In genomic region chr9:83568937-83569336, GRCm38 (mm10) we compare ENCODE assay signal across 10 mouse cellular contexts. TPM values are rescaled to one million over a fixed set of nuclear protein-coding genes. Genes with fewer than 3 reads are reported as not detected.
DNase-seq lines count a peak whose midpoint lies in the region; ATAC-seq and TF ChIP-seq lines count a peak whose summit lies in the region.
"Had no signal": no experiment of that assay in that cellular context is flagged by ENCODE, and none has a peak within 500 bp of the region (broad histone marks: within the 10 kb centered on the region; RNA-seq: fewer than 3 reads in every experiment).

No protein-coding gene starts in this region.

- WGBS in kidney, embryonic 16.5 days, result 60% methylated on average over 3 of the region's 3 CpGs
- 85% methylated on average over 3 of the region's 3 CpGs for WGBS in limb, embryonic 10.5 days

- H3K9ac ChIP-seq in kidney, embryonic 16.5 days (replicated peaks; ENCODE audit: low read length), result no peak overlapping the region
- H3K9ac ChIP-seq in ES-Bruce4 (ENCODE audit: low read depth, poor library complexity, severe bottlenecking), result no peak overlapping the region

- no peak overlapping the region for H3K4me3 ChIP-seq in kidney, embryonic 16.5 days (ENCODE audit: low read length)
- no peak overlapping the region for H3K4me3 ChIP-seq in ES-Bruce4 (ENCODE audit: low read depth, low read length)
- H3K4me3 ChIP-seq in limb, embryonic 10.5 days, result no peak overlapping the region

- peaks cover 44% of the 10 kb centered on the region for H3K4me1 ChIP-seq in kidney, embryonic 16.5 days (ENCODE audit: insufficient read depth, low read length)
- no peaks in the 10 kb centered on the region for H3K4me1 ChIP-seq in ES-Bruce4 (ENCODE audit: control insufficient read depth, insufficient read depth, low read length)
- H3K4me1 ChIP-seq in limb, embryonic 10.5 days, result peaks cover 81% of the 10 kb centered on the region

- no peak for TF ChIP-seq POLR2A in ES-Bruce4 (IDR thresholded peaks at IDR 0.05; ENCODE audit: insufficient read depth, low read length)

- H3K4me2 ChIP-seq in kidney, embryonic 16.5 days (replicated peaks; ENCODE audit: low read depth, low read length), result no peak overlapping the region
- H3K4me2 ChIP-seq: midbrain, embryonic 11.5 days had no signal

- TF ChIP-seq EP300 in ES-Bruce4 (IDR thresholded peaks at IDR 0.05; ENCODE audit: insufficient read depth, low read depth, low read length), result 0 out of 2 replicates have a peak, but pooled peaks have one; percentile 23

- DNase-seq in kidney, adult 9 months, result peak; percentile 23
- peak; percentile 52 for DNase-seq in ZHBTc4 (ENCODE audit: low read depth, low spot score)
- DNase-seq in limb, embryonic 10.5 days (ENCODE audit: low spot score), result no peak
- DNase-seq in right cerebral cortex, postnatal 10 days (ENCODE audit: low spot score in 2 of 2), result no peak
- DNase-seq in left cerebral cortex, postnatal 36 days (ENCODE audit: low spot score in 2 of 2), result no peak
- DNase-seq: adrenal gland, postnatal 25 days; thymus, postnatal 36 days had no signal

- H3K9me3 ChIP-seq in kidney, embryonic 16.5 days (ENCODE audit: low read length), result no peaks in the 10 kb centered on the region
- no peaks in the 10 kb centered on the region for H3K9me3 ChIP-seq in ES-Bruce4 (replicated peaks; ENCODE audit: control insufficient read depth, insufficient read depth, low read length, poor library complexity, severe bottlenecking)
- no peaks in the 10 kb centered on the region for H3K9me3 ChIP-seq in limb, embryonic 10.5 days (replicated peaks)

- intact Hi-C loops in left cerebral cortex, postnatal 36 days (cut with DNase I), result no loop called here

- H3K27me3 ChIP-seq in kidney, embryonic 16.5 days (ENCODE audit: insufficient read depth, low read length), result no peaks in the 10 kb centered on the region
- no peaks in the 10 kb centered on the region for H3K27me3 ChIP-seq in ES-Bruce4 (ENCODE audit: control insufficient read depth, insufficient read depth, low read length, poor library complexity, severe bottlenecking)
- no peaks in the 10 kb centered on the region for H3K27me3 ChIP-seq in limb, embryonic 10.5 days (ENCODE audit: low read depth, poor library complexity, severe bottlenecking)

- ATAC-seq in kidney, embryonic 16.5 days (ENCODE audit: low FRiP score, low TSS enrichment), result no peak

- no peaks in the 10 kb centered on the region for H3K36me3 ChIP-seq in kidney, embryonic 16.5 days (ENCODE audit: insufficient read depth, low read length)
- H3K36me3 ChIP-seq in ES-Bruce4 (ENCODE audit: control insufficient read depth, insufficient read depth, low read length, poor library complexity, severe bottlenecking), result no peaks in the 10 kb centered on the region
- no peaks in the 10 kb centered on the region for H3K36me3 ChIP-seq in limb, embryonic 10.5 days

- TF ChIP-seq CTCF in ES-Bruce4 (IDR thresholded peaks at IDR 0.05; ENCODE audit: low read depth, low read length), result no peak

- no peak overlapping the region for H3K27ac ChIP-seq in kidney, embryonic 16.5 days (ENCODE audit: low read length)
- 0 out of 2 replicates have a peak overlapping the region, but pooled peaks have one; percentile 41 for H3K27ac ChIP-seq in ES-Bruce4 (ENCODE audit: insufficient read depth, low read length)
- H3K27ac ChIP-seq in limb, embryonic 10.5 days, result peak overlapping the region; percentile 10; the same call in 1 of the 2 replicates

RNA-seq across cellular contexts. Expression of gene Sh3bgrl2, which starts 20.8 kb away (rescaled TPM):
- 19.0 and 22.2 TPM in 2 replicates for polyA plus RNA-seq in kidney, embryonic 16.5 days (2015; fragmentation: Nextera tagmentation; extraction: Ambion mirVana)
- polyA plus RNA-seq in ES-Bruce4 (2011; ENCODE audit: insufficient read depth, insufficient read length, low read depth, missing spikeins), result 19.5 and 23.1 TPM in 2 replicates
- polyA plus RNA-seq in limb, embryonic 10.5 days (2016; fragmentation: Nextera tagmentation; extraction: Ambion mirVana), result 9.2 and 10.9 TPM in 2 replicates
- total RNA-seq in left cerebral cortex, postnatal 36 days (2021), result 10 to 100 TPM; 35.2 to 35.5 TPM

Comparison
In these comparisons a context has a peak if more than half of its experiments do, and no peak if none do; other contexts are left out.
1. DNase-seq: peak in kidney, adult 9 months (single experiment) and ZHBTc4 (single experiment); none in limb, embryonic 10.5 days (single experiment), right cerebral cortex, postnatal 10 days (0 of 2) and left cerebral cortex, postnatal 36 days (0 of 2).